9 mouse cellular contexts compared by ENCODE assay signal in the genomic region with DNA sequence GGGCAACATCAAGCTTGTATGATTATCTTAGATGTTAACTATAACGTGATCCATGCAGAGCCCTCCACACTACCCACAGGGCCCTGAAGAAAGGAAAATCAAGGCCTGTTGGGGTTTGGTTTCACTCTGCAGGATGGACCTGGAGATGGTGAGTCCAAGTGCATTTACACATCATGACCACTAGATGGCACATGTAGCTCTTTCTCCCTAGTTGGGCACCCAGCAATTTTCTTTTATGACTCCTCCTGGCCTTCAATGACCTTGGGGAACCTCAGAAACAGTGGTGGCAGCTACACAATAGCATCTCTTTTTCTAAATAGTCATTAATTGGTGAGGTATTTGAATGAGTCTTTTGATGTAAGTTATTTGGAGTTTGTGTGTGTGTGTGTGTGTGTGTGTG.
A peak's percentile ranks its signal among the peaks of the same experiment; 100 is the strongest.
DNase-seq lines count a peak whose midpoint lies in the region; ATAC-seq and TF ChIP-seq lines count a peak whose summit lies in the region.
"Had no signal": no experiment of that assay in that cellular context is flagged by ENCODE, and none has a peak within 500 bp of the region (broad histone marks: within the 10 kb centered on the region; RNA-seq: fewer than 3 reads in every experiment).

No protein-coding gene starts in this region.

- DNase-seq in CD4-positive, CD25-positive, alpha-beta regulatory T cell, adult 2 months (ENCODE audit: low read depth, low spot score), result peak; percentile 56
- DNase-seq in T-cell, adult 2 months (ENCODE audit: low spot score), result peak; percentile 22
- no peak for DNase-seq in frontal cortex, postnatal 10 days (ENCODE audit: low spot score in 2 of 2)
- DNase-seq in urinary bladder, adult 2 months (ENCODE audit: low spot score), result no peak
- DNase-seq in limb, embryonic 10.5 days (ENCODE audit: low spot score), result no peak

- TF ChIP-seq CTCF in intestine, postnatal 0 days (IDR thresholded peaks at IDR 0.05; ENCODE audit: low read depth), result peak; percentile 84

- H3K4me3 ChIP-seq in intestine, postnatal 0 days (ENCODE audit: low read depth, low read length), result no peak overlapping the region
- no peak overlapping the region for H3K4me3 ChIP-seq in intestine, embryonic 15.5 days (replicated peaks)
- no peak overlapping the region for H3K4me3 ChIP-seq in limb, embryonic 10.5 days
- H3K4me3 ChIP-seq: erythroblast, embryonic 14.5 days had no signal

- no peaks in the 10 kb centered on the region for H3K27me3 ChIP-seq in intestine, postnatal 0 days (replicated peaks; ENCODE audit: control insufficient read depth, insufficient read depth, low read length)
- no peaks in the 10 kb centered on the region for H3K27me3 ChIP-seq in intestine, embryonic 15.5 days (replicated peaks)
- H3K27me3 ChIP-seq in limb, embryonic 10.5 days (ENCODE audit: low read depth, poor library complexity, severe bottlenecking), result no peaks in the 10 kb centered on the region

- 84% methylated on average over 1 of the region's 1 CpGs for WGBS in intestine, postnatal 0 days
- 98% methylated on average over 1 of the region's 1 CpGs for WGBS in intestine, embryonic 15.5 days
- 91% methylated on average over 1 of the region's 1 CpGs for WGBS in limb, embryonic 10.5 days

- H3K36me3 ChIP-seq in intestine, postnatal 0 days (ENCODE audit: control insufficient read depth, insufficient read depth), result no peaks in the 10 kb centered on the region
- H3K36me3 ChIP-seq in intestine, embryonic 15.5 days, result no peaks in the 10 kb centered on the region
- no peaks in the 10 kb centered on the region for H3K36me3 ChIP-seq in limb, embryonic 10.5 days

- no peaks in the 10 kb centered on the region for H3K4me1 ChIP-seq in intestine, postnatal 0 days (replicated peaks; ENCODE audit: control insufficient read depth, insufficient read depth, low read length)
- no peaks in the 10 kb centered on the region for H3K4me1 ChIP-seq in intestine, embryonic 15.5 days (replicated peaks)
- peaks cover 14% of the 10 kb centered on the region; the same call in 1 of the 2 replicates for H3K4me1 ChIP-seq in limb, embryonic 10.5 days

- no peak overlapping the region for H3K4me2 ChIP-seq in intestine, postnatal 0 days (replicated peaks; ENCODE audit: low read depth)
- H3K4me2 ChIP-seq in intestine, embryonic 15.5 days (replicated peaks), result no peak overlapping the region

- no peak overlapping the region for H3K27ac ChIP-seq in intestine, postnatal 0 days (ENCODE audit: low read depth, low read length)
- no peak overlapping the region for H3K27ac ChIP-seq in intestine, embryonic 15.5 days
- H3K27ac ChIP-seq in limb, embryonic 10.5 days, result no peak overlapping the region

- no peaks in the 10 kb centered on the region for H3K9me3 ChIP-seq in intestine, postnatal 0 days (ENCODE audit: control insufficient read depth)
- no peaks in the 10 kb centered on the region for H3K9me3 ChIP-seq in intestine, embryonic 15.5 days
- no peaks in the 10 kb centered on the region for H3K9me3 ChIP-seq in limb, embryonic 10.5 days (replicated peaks)

- no peak overlapping the region for H3K9ac ChIP-seq in intestine, postnatal 0 days (ENCODE audit: low read depth, low read length)
- H3K9ac ChIP-seq in intestine, embryonic 15.5 days, result no peak overlapping the region

- 0 out of 2 replicates have a peak, but pooled peaks have one; percentile 43 for ATAC-seq in intestine, postnatal 0 days
- ATAC-seq in intestine, embryonic 15.5 days, result no peak
- peak; percentile 67 to 68; a peak in 3 of 4 replicates for ATAC-seq in hematopoietic stem cell, adult 5-6 weeks (replicated peaks in 1 of 2; ENCODE audit: insufficient read depth in 1 of 2, low FRiP score in 2 of 2, low TSS enrichment in 1 of 2, low read depth in 1 of 2, poor library complexity in 2 of 2, severe bottlenecking in 2 of 2)

Comparison
In these comparisons a context has a peak if more than half of its experiments do, and no peak if none do; other contexts are left out.
1. DNase-seq: peak in CD4-positive, CD25-positive, alpha-beta regulatory T cell, adult 2 months (single experiment) and T-cell, adult 2 months (single experiment); none in frontal cortex, postnatal 10 days (0 of 2), urinary bladder, adult 2 months (single experiment) and limb, embryonic 10.5 days (single experiment).